8 mouse cellular contexts compared by ENCODE assay signal in the genomic region with DNA sequence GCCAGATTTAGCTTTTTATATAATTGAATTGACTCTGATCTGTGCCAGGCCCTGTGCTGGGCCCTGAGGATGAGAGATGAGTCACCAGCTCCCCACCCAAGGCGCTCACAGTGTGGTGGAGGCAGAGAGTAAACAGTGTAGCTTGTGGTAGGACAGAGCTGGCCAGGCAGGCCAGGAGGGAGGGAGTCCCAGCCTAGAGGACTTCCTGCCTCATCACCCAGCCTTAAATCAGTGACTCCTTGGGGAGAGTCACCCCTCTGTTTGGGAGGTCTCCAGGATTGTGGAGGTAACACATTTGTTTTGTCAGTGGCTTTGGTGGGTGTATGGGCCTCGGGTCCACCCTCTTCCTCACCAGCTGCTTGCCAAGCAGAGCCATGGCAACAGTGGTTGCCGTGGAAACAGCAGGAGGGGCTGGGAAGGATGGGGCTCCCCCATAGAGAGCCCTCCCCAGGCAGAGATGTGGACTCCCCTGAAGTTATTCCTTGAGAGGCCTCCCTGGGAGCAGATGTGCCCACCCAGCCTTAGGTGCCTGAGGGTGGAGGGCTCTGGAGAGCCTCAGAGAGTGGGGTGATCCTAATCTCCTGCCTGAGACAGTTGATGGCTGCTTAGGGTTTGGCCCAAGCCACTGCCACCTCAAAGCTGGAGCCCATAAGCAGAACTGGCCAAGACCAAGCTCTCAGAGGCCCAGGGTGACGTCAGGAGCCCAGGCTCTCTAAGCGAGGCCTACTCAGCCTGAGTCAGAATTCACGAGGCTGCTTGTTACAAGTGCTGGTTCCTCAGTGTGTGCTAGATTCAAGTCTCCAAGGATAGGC. TPM values are rescaled to one million over a fixed set of nuclear protein-coding genes. Genes with fewer than 3 reads are reported as not detected.
DNase-seq lines count a peak whose midpoint lies in the region; ATAC-seq and TF ChIP-seq lines count a peak whose summit lies in the region.

No protein-coding gene starts in this region.

- H3K4me3 ChIP-seq in forebrain, embryonic 10.5 days: no peak overlapping the region
- no peak overlapping the region for H3K4me3 ChIP-seq in forebrain, embryonic 11.5 days (ENCODE audit: low read depth, low read length)
- no peak overlapping the region for H3K4me3 ChIP-seq in bone marrow macrophage, adult 2 months (ENCODE audit: insufficient read depth, low read length)
- H3K4me3 ChIP-seq in forebrain, postnatal 0 days (ENCODE audit: low read depth, low read length): no peak overlapping the region

- TF ChIP-seq CTCF in bone marrow macrophage, adult 2 months (IDR thresholded peaks at IDR 0.05; ENCODE audit: low read depth, low read length): no peak
- no peak for TF ChIP-seq CTCF in forebrain, postnatal 0 days (IDR thresholded peaks at IDR 0.05; ENCODE audit: low read depth)

- ATAC-seq in forebrain, embryonic 11.5 days (replicated peaks; ENCODE audit: low FRiP score): no peak
- ATAC-seq in forebrain, postnatal 0 days: peak; percentile 63
- no peak for ATAC-seq in megakaryocyte-erythroid progenitor cell, adult 5-6 weeks (replicated peaks; ENCODE audit: low FRiP score, low TSS enrichment, poor library complexity, severe bottlenecking)

- WGBS in forebrain, embryonic 10.5 days: 75% methylated on average over 6 of the region's 6 CpGs
- 76% methylated on average over 6 of the region's 6 CpGs for WGBS in forebrain, embryonic 11.5 days
- WGBS in forebrain, postnatal 0 days: 66% methylated on average over 6 of the region's 6 CpGs

- H3K36me3 ChIP-seq in forebrain, embryonic 10.5 days (replicated peaks): peaks cover 6% of the 10 kb centered on the region
- H3K36me3 ChIP-seq in forebrain, embryonic 11.5 days (ENCODE audit: control insufficient read depth, insufficient read depth, low read length): no peaks in the 10 kb centered on the region
- peaks cover 19% of the 10 kb centered on the region for H3K36me3 ChIP-seq in forebrain, postnatal 0 days (ENCODE audit: insufficient read depth)

- no peak for DNase-seq in forebrain, embryonic 10.5 days (ENCODE audit: extremely low spot score, low spot score)
- no peak for DNase-seq in forebrain, embryonic 11.5 days (ENCODE audit: low spot score)
- peak; percentile 24 for DNase-seq in forebrain, postnatal 0 days
- DNase-seq in left cerebral cortex, adult 18-20 months (ENCODE audit: low spot score in 2 of 2): peak; percentile 78 to 85
- DNase-seq in right cerebral cortex, postnatal 14 days: peak; percentile 54
- no peak for DNase-seq in embryo, embryonic 11 days

- H3K27ac ChIP-seq in forebrain, embryonic 10.5 days: peak overlapping the region; percentile 37; the same call in 1 of the 2 replicates
- no peak overlapping the region for H3K27ac ChIP-seq in forebrain, embryonic 11.5 days (ENCODE audit: low read depth, low read length)
- peak overlapping the region; percentile 61 for H3K27ac ChIP-seq in bone marrow macrophage, adult 2 months (ENCODE audit: insufficient read depth, low read depth, low read length)
- H3K27ac ChIP-seq in forebrain, postnatal 0 days (ENCODE audit: low read depth, low read length): peak overlapping the region; percentile 29; the same call in 1 of the 2 replicates

- peaks cover 21% of the 10 kb centered on the region for H3K4me1 ChIP-seq in forebrain, embryonic 10.5 days
- no peaks in the 10 kb centered on the region for H3K4me1 ChIP-seq in forebrain, embryonic 11.5 days (replicated peaks; ENCODE audit: control insufficient read depth, insufficient read depth, low read length)
- peaks cover 21% of the 10 kb centered on the region for H3K4me1 ChIP-seq in bone marrow macrophage, adult 2 months (ENCODE audit: control insufficient read depth, insufficient read depth, low read length)
- no peaks in the 10 kb centered on the region; the same call in 1 of the 2 replicates for H3K4me1 ChIP-seq in forebrain, postnatal 0 days (ENCODE audit: insufficient read depth)

- H3K4me2 ChIP-seq in forebrain, embryonic 11.5 days (ENCODE audit: low read depth, low read length, severe bottlenecking): no peak overlapping the region
- H3K4me2 ChIP-seq in forebrain, postnatal 0 days (ENCODE audit: low read depth): no peak overlapping the region

- no peaks in the 10 kb centered on the region; the same call in 1 of the 2 replicates for H3K27me3 ChIP-seq in forebrain, embryonic 10.5 days (ENCODE audit: poor library complexity, severe bottlenecking)
- H3K27me3 ChIP-seq in forebrain, embryonic 11.5 days (ENCODE audit: control insufficient read depth, insufficient read depth, low read length): no peaks in the 10 kb centered on the region
- no peaks in the 10 kb centered on the region for H3K27me3 ChIP-seq in forebrain, postnatal 0 days (ENCODE audit: insufficient read depth, low read length)

- H3K9me3 ChIP-seq in forebrain, embryonic 10.5 days: no peaks in the 10 kb centered on the region
- H3K9me3 ChIP-seq in forebrain, embryonic 11.5 days (ENCODE audit: control insufficient read depth, low read length): no peaks in the 10 kb centered on the region
- H3K9me3 ChIP-seq in forebrain, postnatal 0 days (ENCODE audit: low read length): no peaks in the 10 kb centered on the region

- no peak for TF ChIP-seq POLR2A in bone marrow macrophage, adult 2 months (IDR thresholded peaks at IDR 0.05; ENCODE audit: borderline replicate concordance, low read depth, low read length)

- no peak overlapping the region; the same call in 1 of the 2 replicates for H3K9ac ChIP-seq in forebrain, embryonic 11.5 days (ENCODE audit: low read length)
- peak overlapping the region; percentile 3 for H3K9ac ChIP-seq in forebrain, postnatal 0 days

RNA-seq across cellular contexts. Expression of gene Ciz1, which starts 9.4 kb away (rescaled TPM):
- 57.7 and 70.3 TPM in 2 replicates for polyA plus RNA-seq in forebrain, embryonic 10.5 days (2016; fragmentation: Nextera tagmentation; extraction: Ambion mirVana)
- polyA plus RNA-seq in forebrain, embryonic 11.5 days (2014; fragmentation: Nextera tagmentation; extraction: Ambion mirVana): 62.6 and 69.0 TPM in 2 replicates
- polyA plus RNA-seq in bone marrow macrophage, adult 2 months (2012; ENCODE audit: insufficient read depth, insufficient read length, missing spikeins): 101 and 103 TPM in 2 replicates
- total RNA-seq in forebrain, postnatal 0 days (2014; rRNA removed): 62.6 and 78.2 TPM in 2 replicates
- polyA plus RNA-seq in forebrain, postnatal 0 days (2015; fragmentation: Nextera tagmentation; extraction: Ambion mirVana): 51.5 and 52.9 TPM in 2 replicates
- 10 to 100 TPM; 66.4 to 78.3 TPM for total RNA-seq in left cerebral cortex, adult 18-20 months (2021)
- total RNA-seq in megakaryocyte-erythroid progenitor cell, adult 5-6 weeks (2014; fragmentation: Nextera tagmentation): 140 and 155 TPM in 2 replicates
- 41.0 and 87.4 TPM in 2 replicates for total RNA-seq in megakaryocyte-erythroid progenitor cell, adult 5-6 weeks (2017)

RNA-seq across cellular contexts. Expression of gene Dnm1, which starts 10.4 kb away (rescaled TPM):
- polyA plus RNA-seq in forebrain, embryonic 10.5 days (2016; fragmentation: Nextera tagmentation; extraction: Ambion mirVana): 7.8 and 9.7 TPM in 2 replicates
- polyA plus RNA-seq in forebrain, embryonic 11.5 days (2014; fragmentation: Nextera tagmentation; extraction: Ambion mirVana): 12.4 and 12.8 TPM in 2 replicates
- polyA plus RNA-seq in bone marrow macrophage, adult 2 months (2012; ENCODE audit: insufficient read depth, insufficient read length, missing spikeins): 0.66 and 1.1 TPM in 2 replicates
- 76.2 and 106 TPM in 2 replicates for total RNA-seq in forebrain, postnatal 0 days (2014; rRNA removed)
- polyA plus RNA-seq in forebrain, postnatal 0 days (2015; fragmentation: Nextera tagmentation; extraction: Ambion mirVana): 47.9 and 71.6 TPM in 2 replicates
- 1,000 to 10,000 TPM; 1,236 to 1,244 TPM for total RNA-seq in left cerebral cortex, adult 18-20 months (2021)
- total RNA-seq in megakaryocyte-erythroid progenitor cell, adult 5-6 weeks (2014; fragmentation: Nextera tagmentation): not detected in 2 replicates
- not detected in 2 replicates for total RNA-seq in megakaryocyte-erythroid progenitor cell, adult 5-6 weeks (2017)

RNA-seq across cellular contexts. Expression of gene 1110008P14Rik, which starts 39.0 kb away (rescaled TPM):
- 36.3 and 37.5 TPM in 2 replicates for polyA plus RNA-seq in forebrain, embryonic 10.5 days (2016; fragmentation: Nextera tagmentation; extraction: Ambion mirVana)
- polyA plus RNA-seq in forebrain, embryonic 11.5 days (2014; fragmentation: Nextera tagmentation; extraction: Ambion mirVana): 37.7 and 45.4 TPM in 2 replicates
- polyA plus RNA-seq in bone marrow macrophage, adult 2 months (2012; ENCODE audit: insufficient read depth, insufficient read length, missing spikeins): 53.8 and 63.3 TPM in 2 replicates
- total RNA-seq in forebrain, postnatal 0 days (2014; rRNA removed): 197 and 210 TPM in 2 replicates
- polyA plus RNA-seq in forebrain, postnatal 0 days (2015; fragmentation: Nextera tagmentation; extraction: Ambion mirVana): 160 and 186 TPM in 2 replicates
- 100 to 1,000 TPM; 283 to 350 TPM for total RNA-seq in left cerebral cortex, adult 18-20 months (2021)
- total RNA-seq in megakaryocyte-erythroid progenitor cell, adult 5-6 weeks (2014; fragmentation: Nextera tagmentation): 24.6 and 41.0 TPM in 2 replicates
- total RNA-seq in megakaryocyte-erythroid progenitor cell, adult 5-6 weeks (2017): 15.8 and 18.7 TPM in 2 replicates

RNA-seq across cellular contexts. Expression of gene Lcn2, which starts 45.3 kb away (rescaled TPM):
- polyA plus RNA-seq in forebrain, embryonic 10.5 days (2016; fragmentation: Nextera tagmentation; extraction: Ambion mirVana): not detected in 2 replicates
- 0.28 TPM in 1 of 2 replicates, not detected in the other for polyA plus RNA-seq in forebrain, embryonic 11.5 days (2014; fragmentation: Nextera tagmentation; extraction: Ambion mirVana)
- polyA plus RNA-seq in bone marrow macrophage, adult 2 months (2012; ENCODE audit: insufficient read depth, insufficient read length, missing spikeins): 2.1 and 2.4 TPM in 2 replicates
- 0.54 and 1.2 TPM in 2 replicates for total RNA-seq in forebrain, postnatal 0 days (2014; rRNA removed)
- 0.63 and 1.0 TPM in 2 replicates for polyA plus RNA-seq in forebrain, postnatal 0 days (2015; fragmentation: Nextera tagmentation; extraction: Ambion mirVana)
- under 1 TPM; 0.77 to 0.84 TPM for total RNA-seq in left cerebral cortex, adult 18-20 months (2021)
- 98.8 TPM in 1 of 2 replicates, not detected in the other for total RNA-seq in megakaryocyte-erythroid progenitor cell, adult 5-6 weeks (2014; fragmentation: Nextera tagmentation)
- total RNA-seq in megakaryocyte-erythroid progenitor cell, adult 5-6 weeks (2017): 4.9 and 19.5 TPM in 2 replicates

RNA-seq across cellular contexts. Expression of gene Ptges2, which starts 53.0 kb away (rescaled TPM):
- polyA plus RNA-seq in forebrain, embryonic 10.5 days (2016; fragmentation: Nextera tagmentation; extraction: Ambion mirVana): 23.8 and 26.4 TPM in 2 replicates
- 28.0 and 29.4 TPM in 2 replicates for polyA plus RNA-seq in forebrain, embryonic 11.5 days (2014; fragmentation: Nextera tagmentation; extraction: Ambion mirVana)
- 7.4 and 7.9 TPM in 2 replicates for polyA plus RNA-seq in bone marrow macrophage, adult 2 months (2012; ENCODE audit: insufficient read depth, insufficient read length, missing spikeins)
- 32.1 and 37.5 TPM in 2 replicates for total RNA-seq in forebrain, postnatal 0 days (2014; rRNA removed)
- 54.9 and 58.6 TPM in 2 replicates for polyA plus RNA-seq in forebrain, postnatal 0 days (2015; fragmentation: Nextera tagmentation; extraction: Ambion mirVana)
- total RNA-seq in left cerebral cortex, adult 18-20 months (2021): 10 to 100 TPM; 49.5 to 51.2 TPM
- total RNA-seq in megakaryocyte-erythroid progenitor cell, adult 5-6 weeks (2014; fragmentation: Nextera tagmentation): 10.3 and 11.2 TPM in 2 replicates
- 14.4 and 18.4 TPM in 2 replicates for total RNA-seq in megakaryocyte-erythroid progenitor cell, adult 5-6 weeks (2017)

Comparison
In these comparisons a context has a peak if more than half of its experiments do, and no peak if none do; other contexts are left out.
1. DNase-seq: peak in forebrain, postnatal 0 days (single experiment), left cerebral cortex, adult 18-20 months (2 of 2) and right cerebral cortex, postnatal 14 days (single experiment); none in forebrain, embryonic 10.5 days (single experiment), forebrain, embryonic 11.5 days (single experiment) and embryo, embryonic 11 days (single experiment).